Mouse (Mus musculus): Measurements from ENCODE around the gene Cdk5rap3. TPM values are rescaled to one million over a fixed set of nuclear protein-coding genes. Genes with fewer than 3 reads are reported as not detected.

Cdk5rap3 gene
- polyA plus RNA-seq, 1 experiment from 2014 or later: 65.5 TPM

DNA sequence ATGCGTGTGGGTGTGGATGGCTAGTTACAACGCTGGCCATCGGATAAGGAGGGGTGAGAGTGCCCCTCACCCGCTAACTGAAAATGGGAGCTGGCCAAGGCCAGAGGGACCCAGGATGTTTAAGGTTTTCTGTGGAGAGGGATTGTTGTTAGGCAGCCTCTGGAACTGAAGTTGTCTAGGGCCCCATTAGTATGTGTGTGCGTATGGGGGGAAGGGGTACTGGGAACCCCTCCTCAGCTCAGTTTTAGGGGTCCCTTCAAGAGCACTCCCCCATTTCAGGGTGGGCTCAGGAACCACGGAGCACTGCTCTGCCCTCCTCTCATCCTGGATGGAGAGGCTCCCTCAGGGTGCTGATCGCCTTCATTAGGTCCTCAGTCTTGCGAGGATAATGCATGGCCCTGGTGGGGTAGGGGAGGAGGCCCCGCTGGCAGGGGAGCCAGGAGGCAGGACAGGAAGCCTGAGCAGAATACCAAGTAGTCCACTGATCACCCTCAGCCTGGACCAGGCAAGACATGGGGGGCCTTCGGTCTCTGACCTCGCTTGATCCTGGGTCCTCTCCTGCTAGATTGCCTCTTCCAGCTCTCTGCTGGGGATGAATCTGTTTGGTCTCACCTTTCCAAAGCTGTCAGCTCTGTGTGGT lies 23.0 kb downstream of the Cdk5rap3 start:
- Histone ChIP-seq H3K9me3 (ENCODE audit: control insufficient read depth, low read length) (no peaks in the 10 kb centered on the region), H3K4me2 (ENCODE audit: low read depth, low read length) (no peak overlapping the region), H3K36me3 (ENCODE audit: control insufficient read depth, insufficient read depth, low read length) (no peaks in the 10 kb centered on the region), H3K9ac (ENCODE audit: low read depth, low read length) (no peak overlapping the region), H3K4me1 (ENCODE audit: control insufficient read depth, insufficient read depth, low read length) (no peaks in the 10 kb centered on the region), H3K4me3 (ENCODE audit: low read depth, low read length) (no peak overlapping the region), H3K27ac (replicated peaks; ENCODE audit: low read depth, low read length) (no peak overlapping the region), H3K27me3 (replicated peaks; ENCODE audit: control insufficient read depth, insufficient read depth, low read length) (no peaks in the 10 kb centered on the region)
- WGBS: 63% methylated on average over 11 of the region's 11 CpGs
- ATAC-seq (ENCODE audit: low read depth) (no peak), DNase-seq (ENCODE audit: low spot score) (no peak)

- ATAC-seq (ENCODE audit: low read depth) (no peak), DNase-seq (ENCODE audit: low spot score) (no peak)
- H3K9me3 ChIP-seq (ENCODE audit: control insufficient read depth, low read length): no peaks in the 10 kb centered on the region
- H3K27ac ChIP-seq (replicated peaks; ENCODE audit: low read depth, low read length): no peak overlapping the region
- no peak overlapping the region for H3K4me3 ChIP-seq (ENCODE audit: low read depth, low read length)
- H3K4me2 ChIP-seq (ENCODE audit: low read depth, low read length): no peak overlapping the region
- H3K9ac ChIP-seq (ENCODE audit: low read depth, low read length): no peak overlapping the region
- 25% methylated on average over 13 of the region's 14 CpGs for WGBS
- no peaks in the 10 kb centered on the region for H3K27me3 ChIP-seq (replicated peaks; ENCODE audit: control insufficient read depth, insufficient read depth, low read length)
- H3K4me1 ChIP-seq (ENCODE audit: control insufficient read depth, insufficient read depth, low read length): no peaks in the 10 kb centered on the region
- H3K36me3 ChIP-seq (ENCODE audit: control insufficient read depth, insufficient read depth, low read length): no peaks in the 10 kb centered on the region
Observed at GRCm38 (mm10) chr11:96891784-96892527, 24.3 kb downstream of the Cdk5rap3 start.

DNA sequence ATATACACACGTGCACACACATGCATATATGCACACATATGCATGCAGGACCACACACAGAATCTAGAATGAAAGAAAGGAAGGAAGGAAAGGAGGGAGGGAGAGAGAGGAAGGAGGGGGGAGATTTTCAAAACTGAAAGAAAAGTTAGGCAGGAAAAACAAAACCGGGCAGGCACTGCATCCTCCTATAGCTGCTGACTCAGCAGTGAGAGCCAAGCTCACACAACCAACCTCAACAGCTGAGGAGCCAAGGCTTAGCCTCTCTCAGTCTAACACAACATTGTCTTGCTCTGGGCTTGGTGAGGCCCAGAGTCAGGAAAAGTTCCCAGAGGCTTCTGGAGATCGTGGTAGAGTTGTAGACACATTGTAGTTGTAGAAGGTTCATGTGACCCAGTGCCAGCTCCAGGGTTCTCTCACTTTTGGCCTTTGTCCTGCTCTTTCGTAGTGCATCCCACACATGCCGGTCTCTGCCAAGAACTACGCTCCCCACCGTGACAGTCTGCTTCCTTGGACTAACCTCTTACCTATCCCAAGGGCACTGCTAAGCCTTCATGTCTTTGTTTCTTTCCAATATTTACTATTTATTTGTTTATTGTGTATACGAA lies 29.3 kb downstream of the Cdk5rap3 start:
- Histone ChIP-seq H3K27me3 (replicated peaks; ENCODE audit: control insufficient read depth, insufficient read depth, low read length) (no peaks in the 10 kb centered on the region), H3K4me3 (ENCODE audit: low read depth, low read length) (no peak overlapping the region), H3K27ac (replicated peaks; ENCODE audit: low read depth, low read length) (no peak overlapping the region), H3K4me2 (ENCODE audit: low read depth, low read length) (no peak overlapping the region), H3K9ac (ENCODE audit: low read depth, low read length) (no peak overlapping the region), H3K9me3 (ENCODE audit: control insufficient read depth, low read length) (no peaks in the 10 kb centered on the region), H3K4me1 (ENCODE audit: control insufficient read depth, insufficient read depth, low read length) (peaks cover 6% of the 10 kb centered on the region), H3K36me3 (ENCODE audit: control insufficient read depth, insufficient read depth, low read length) (no peaks in the 10 kb centered on the region)
- 73% methylated on average over 8 of the region's 8 CpGs for WGBS
- DNase-seq (ENCODE audit: low spot score) (no peak), ATAC-seq (ENCODE audit: low read depth) (no peak)

DNA sequence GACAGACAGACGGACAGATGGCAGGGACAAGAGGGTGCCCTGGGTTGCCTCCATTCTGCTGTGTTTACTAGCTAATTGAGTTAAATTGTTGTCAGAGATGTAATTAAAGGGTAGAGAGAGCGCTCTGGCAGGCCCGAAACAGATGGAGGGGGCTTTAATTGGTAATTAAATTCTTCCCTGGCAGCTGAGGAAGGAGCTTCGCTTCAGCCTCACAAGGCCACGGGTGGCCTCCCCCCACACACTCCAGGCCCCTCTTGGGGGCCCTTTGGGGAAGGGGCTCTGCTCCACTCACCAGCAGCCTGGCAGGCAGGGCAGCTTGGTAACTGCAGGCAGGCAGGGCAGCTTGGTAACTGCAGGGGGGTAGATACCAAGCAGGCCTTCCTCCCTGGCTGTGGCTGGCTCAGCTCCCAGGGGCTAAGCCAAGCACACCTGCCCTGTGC lies 30.4 kb downstream of the Cdk5rap3 start:
- no peaks in the 10 kb centered on the region for H3K27me3 ChIP-seq (replicated peaks; ENCODE audit: control insufficient read depth, insufficient read depth, low read length)
- peak overlapping the region; percentile 52; the same call in 1 of the 2 replicates for H3K27ac ChIP-seq (replicated peaks; ENCODE audit: low read depth, low read length)
- peak overlapping the region; percentile 5; the same call in 1 of the 2 replicates for H3K9ac ChIP-seq (ENCODE audit: low read depth, low read length)
- peak; percentile 69 for ATAC-seq (ENCODE audit: low read depth)
- H3K36me3 ChIP-seq (ENCODE audit: control insufficient read depth, insufficient read depth, low read length): no peaks in the 10 kb centered on the region
- 31% methylated on average over 5 of the region's 5 CpGs for WGBS
- H3K9me3 ChIP-seq (ENCODE audit: control insufficient read depth, low read length): no peaks in the 10 kb centered on the region
- H3K4me3 ChIP-seq (ENCODE audit: low read depth, low read length): no peak overlapping the region
- DNase-seq (ENCODE audit: low spot score): peak; percentile 65
- H3K4me2 ChIP-seq (ENCODE audit: low read depth, low read length): no peak overlapping the region
- peaks cover 6% of the 10 kb centered on the region for H3K4me1 ChIP-seq (ENCODE audit: control insufficient read depth, insufficient read depth, low read length)

DNA sequence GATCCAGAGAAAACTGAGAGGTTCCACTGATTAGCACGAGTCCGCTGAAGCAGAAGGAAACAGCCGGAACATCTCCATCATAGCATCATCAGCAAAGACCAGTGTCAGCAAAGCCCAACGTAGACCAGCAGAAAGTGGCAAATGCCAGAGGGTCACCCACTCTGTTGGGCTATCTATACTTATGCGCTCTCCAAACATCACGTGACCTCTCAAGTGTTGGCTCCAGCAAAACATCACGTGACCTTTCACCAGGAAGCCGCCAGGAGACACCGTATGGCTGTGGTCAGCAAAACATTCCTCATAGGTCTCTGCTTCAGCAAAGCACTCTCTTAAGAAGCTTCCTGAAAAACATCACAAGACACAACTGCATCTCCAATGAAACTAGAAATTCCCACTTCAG lies 36.0 kb downstream of the Cdk5rap3 start:
- Histone ChIP-seq H3K9ac (ENCODE audit: low read depth, low read length) (no peak overlapping the region), H3K9me3 (ENCODE audit: control insufficient read depth, low read length) (no peaks in the 10 kb centered on the region), H3K36me3 (ENCODE audit: control insufficient read depth, insufficient read depth, low read length) (no peaks in the 10 kb centered on the region), H3K4me2 (ENCODE audit: low read depth, low read length) (no peak overlapping the region), H3K27me3 (replicated peaks; ENCODE audit: control insufficient read depth, insufficient read depth, low read length) (0 out of 2 replicates have a peak, but pooled peaks cover 3% of the 10 kb centered on the region), H3K27ac (replicated peaks; ENCODE audit: low read depth, low read length) (no peak overlapping the region), H3K4me3 (ENCODE audit: low read depth, low read length) (no peak overlapping the region), H3K4me1 (ENCODE audit: control insufficient read depth, insufficient read depth, low read length) (peaks cover 11% of the 10 kb centered on the region)
- ATAC-seq (ENCODE audit: low read depth) (no peak), DNase-seq (ENCODE audit: low spot score) (no peak)
- WGBS: 82% methylated on average over 9 of the region's 9 CpGs

- H3K27me3 ChIP-seq (replicated peaks; ENCODE audit: control insufficient read depth, insufficient read depth, low read length): 0 out of 2 replicates have a peak, but pooled peaks cover 3% of the 10 kb centered on the region
- no peaks in the 10 kb centered on the region for H3K36me3 ChIP-seq (ENCODE audit: control insufficient read depth, insufficient read depth, low read length)
- no peak overlapping the region for H3K4me3 ChIP-seq (ENCODE audit: low read depth, low read length)
- 31% methylated on average over 7 of the region's 7 CpGs for WGBS
- no peak overlapping the region for H3K4me2 ChIP-seq (ENCODE audit: low read depth, low read length)
- peaks cover 15% of the 10 kb centered on the region for H3K4me1 ChIP-seq (ENCODE audit: control insufficient read depth, insufficient read depth, low read length)
- H3K9ac ChIP-seq (ENCODE audit: low read depth, low read length): no peak overlapping the region
- H3K9me3 ChIP-seq (ENCODE audit: control insufficient read depth, low read length): no peaks in the 10 kb centered on the region
- DNase-seq (ENCODE audit: low spot score) (no peak), ATAC-seq (ENCODE audit: low read depth) (no peak)
- no peak overlapping the region for H3K27ac ChIP-seq (replicated peaks; ENCODE audit: low read depth, low read length)
Observed at GRCm38 (mm10) chr11:96879359-96879758, 36.9 kb downstream of the Cdk5rap3 start.

GRCm38 (mm10) chr11:96878715-96879114 lies 37.6 kb downstream of the Cdk5rap3 start:
- no peak overlapping the region for H3K9ac ChIP-seq (ENCODE audit: low read depth, low read length)
- 0 out of 2 replicates have a peak, but pooled peaks cover 3% of the 10 kb centered on the region for H3K27me3 ChIP-seq (replicated peaks; ENCODE audit: control insufficient read depth, insufficient read depth, low read length)
- no peak overlapping the region for H3K4me3 ChIP-seq (ENCODE audit: low read depth, low read length)
- no peaks in the 10 kb centered on the region for H3K9me3 ChIP-seq (ENCODE audit: control insufficient read depth, low read length)
- no peak overlapping the region for H3K27ac ChIP-seq (replicated peaks; ENCODE audit: low read depth, low read length)
- 47% methylated on average over 3 of the region's 3 CpGs for WGBS
- H3K4me2 ChIP-seq (ENCODE audit: low read depth, low read length): no peak overlapping the region
- H3K36me3 ChIP-seq (ENCODE audit: control insufficient read depth, insufficient read depth, low read length): no peaks in the 10 kb centered on the region
- no peak for DNase-seq (ENCODE audit: low spot score)
- no peak for ATAC-seq (ENCODE audit: low read depth)
- peaks cover 20% of the 10 kb centered on the region for H3K4me1 ChIP-seq (ENCODE audit: control insufficient read depth, insufficient read depth, low read length)

- H3K27me3 ChIP-seq (replicated peaks; ENCODE audit: control insufficient read depth, insufficient read depth, low read length): 0 out of 2 replicates have a peak, but pooled peaks cover 3% of the 10 kb centered on the region
- peaks cover 31% of the 10 kb centered on the region for H3K4me1 ChIP-seq (ENCODE audit: control insufficient read depth, insufficient read depth, low read length)
- no peaks in the 10 kb centered on the region for H3K9me3 ChIP-seq (ENCODE audit: control insufficient read depth, low read length)
- no peaks in the 10 kb centered on the region for H3K36me3 ChIP-seq (ENCODE audit: control insufficient read depth, insufficient read depth, low read length)
- 42% methylated on average over 4 of the region's 4 CpGs for WGBS
- ATAC-seq (ENCODE audit: low read depth) (no peak), DNase-seq (ENCODE audit: low spot score) (no peak)
- H3K9ac ChIP-seq (ENCODE audit: low read depth, low read length): peak overlapping the region; percentile 49; the same call in 1 of the 2 replicates
- H3K4me3 ChIP-seq (ENCODE audit: low read depth, low read length): no peak overlapping the region
- H3K27ac ChIP-seq (replicated peaks; ENCODE audit: low read depth, low read length): peak overlapping the region; percentile 76; the same call in 1 of the 2 replicates
- H3K4me2 ChIP-seq (ENCODE audit: low read depth, low read length): no peak overlapping the region
Observed at GRCm38 (mm10) chr11:96877071-96877470, 39.2 kb downstream of the Cdk5rap3 start.

Measured in embryonic facial prominence, embryonic 14.5 days (tissue).